Mouse (Mus musculus) forebrain, postnatal 0 days (tissue): ENCODE measurements around the gene Nnat. TPM values are rescaled to one million over a fixed set of nuclear protein-coding genes. Genes with fewer than 3 reads are reported as not detected.

Experiments
- ATAC-seq: fragments of 200-750 bp; cut with Nextera tagmentation; 2 replicates; pipeline ENCODE4 v1.8.0; 2017; ENCODE audit warnings: mild to moderate bottlenecking, moderate library complexity
- DNase-seq: peaks from one replicate; pipeline ENCODE4 v3.0.0-alpha.2; 2015
- H3K27ac ChIP-seq: fragments of 300-500 bp; sonication (generic); 2 replicates; pipeline ENCODE4 v1.5.1; 2014; ENCODE audit warnings: low read depth, mild to moderate bottlenecking, antibody characterized with exemption, low read length, moderate library complexity, mixed read lengths
- H3K27me3 ChIP-seq: fragments of 300-500 bp; sonication (generic); 2 replicates; pipeline ENCODE4 v1.6.1; 2014; ENCODE audit warnings: mild to moderate bottlenecking, low read length, mixed read lengths; ENCODE audit not compliant: insufficient read depth
- H3K36me3 ChIP-seq: fragments of 300-500 bp; sonication (generic); 2 replicates; pipeline ENCODE4 v1.6.1; 2014; ENCODE audit warnings: mild to moderate bottlenecking, moderate library complexity; ENCODE audit not compliant: insufficient read depth
- H3K4me1 ChIP-seq: fragments of 300-500 bp; sonication (generic); 2 replicates; pipeline ENCODE4 v1.6.1; 2014; ENCODE audit warnings: antibody characterized with exemption; ENCODE audit not compliant: insufficient read depth
- H3K4me2 ChIP-seq: fragments of 300-500 bp; sonication (generic); 2 replicates; pipeline ENCODE4 v1.6.1; 2014; ENCODE audit warnings: low read depth, mild to moderate bottlenecking, moderate library complexity
- H3K4me3 ChIP-seq: fragments of 300-500 bp; sonication (generic); 2 replicates; pipeline ENCODE4 v1.5.1; 2014; ENCODE audit warnings: low read depth, low read length, mixed read lengths
- H3K9ac ChIP-seq: fragments of 300-500 bp; sonication (generic); 2 replicates; pipeline ENCODE4 v1.6.1; 2014; ENCODE audit warnings: mild to moderate bottlenecking
- H3K9me3 ChIP-seq: fragments of 300-500 bp; sonication (generic); 2 replicates; pipeline ENCODE4 v1.6.1; 2016; ENCODE audit warnings: low read length
- CTCF ChIP-seq: sonication (generic); IDR thresholded peaks from 2 replicates; pipeline ENCODE4 v1.5.1; 2016; ENCODE audit warnings: antibody characterized with exemption, control low read depth, low read depth
- WGBS: fragments of 180-500 bp; shearing (Covaris S2); extraction: QIAGEN DNeasy Blood & Tissue Kit; methylation state at CpG from one replicate; pipeline ENCODE4 v1.1.7; 2014; 5-methylcytosine and 5-hydroxymethylcytosine counted together
- microRNA-seq, 2 experiments: library from miRNA; unstranded; fragments of <30 nt; microRNA quantifications; one replicate each; pipeline ENCODE4; 2016
- polyA plus RNA-seq: library from polyadenylated mRNA; unstranded; fragments of >200 nt; fragmentation: Nextera tagmentation; extraction: Ambion mirVana; gene quantifications from 2 replicates; pipeline ENCODE4 v1.2.1, GENCODE M21; 2015
- total RNA-seq: library from RNA; depleted of rRNA; stranded (reverse); fragments of >200 nt; gene quantifications from 2 replicates; pipeline ENCODE4 v1.2.3, GENCODE M21; 2014; rRNA removed

Gene Nnat
- total and polyA plus RNA-seq, 2 experiments from 2014 or later: 7,049 to 7,303 TPM

- H3K9ac ChIP-seq: no peak overlapping the region
- ATAC-seq (no peak), DNase-seq (no peak)
- no peaks in the 10 kb centered on the region for H3K27me3 ChIP-seq
- no peak overlapping the region for H3K27ac ChIP-seq
- no peaks in the 10 kb centered on the region for H3K36me3 ChIP-seq
- H3K9me3 ChIP-seq: no peaks in the 10 kb centered on the region
- H3K4me1 ChIP-seq: no peaks in the 10 kb centered on the region
- WGBS: 77% methylated on average over 22 of the region's 22 CpGs
- no peak overlapping the region for H3K4me3 ChIP-seq
- no peak overlapping the region for H3K4me2 ChIP-seq
- no peak for TF ChIP-seq CTCF
Observed at GRCm38 (mm10) chr2:157596876-157597566, 37.1 kb downstream of the Nnat start.

DNA sequence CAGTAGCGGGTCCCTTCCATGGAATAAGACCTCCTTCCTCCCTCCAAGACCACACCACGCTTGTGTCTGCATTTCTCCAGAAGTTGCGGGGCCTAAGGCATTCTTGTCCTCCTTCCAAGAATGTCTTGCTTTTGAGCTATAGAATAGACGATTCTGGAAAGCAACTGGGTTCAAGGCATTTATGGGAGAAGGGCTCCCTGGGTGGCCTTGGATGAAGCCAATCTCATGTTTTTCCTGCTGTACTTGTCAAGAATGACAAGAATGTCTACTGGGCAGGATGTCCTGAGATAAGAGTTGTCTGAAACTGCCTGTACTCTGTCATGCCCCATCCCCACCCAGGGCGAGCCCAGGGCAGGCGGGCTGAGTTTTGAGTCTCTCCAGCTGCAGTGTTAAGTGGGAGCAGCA, 41.6 kb downstream of the Nnat start:
- ATAC-seq (no peak), DNase-seq (no peak)
- H3K4me1 ChIP-seq: no peaks in the 10 kb centered on the region
- no peaks in the 10 kb centered on the region for H3K27me3 ChIP-seq
- H3K9ac ChIP-seq: no peak overlapping the region
- H3K9me3 ChIP-seq: no peaks in the 10 kb centered on the region
- H3K36me3 ChIP-seq: no peaks in the 10 kb centered on the region
- no peak overlapping the region for H3K27ac ChIP-seq
- no peak overlapping the region for H3K4me3 ChIP-seq
- H3K4me2 ChIP-seq: no peak overlapping the region
- TF ChIP-seq CTCF: no peak
- WGBS: 75% methylated on average over 6 of the region's 6 CpGs

DNA sequence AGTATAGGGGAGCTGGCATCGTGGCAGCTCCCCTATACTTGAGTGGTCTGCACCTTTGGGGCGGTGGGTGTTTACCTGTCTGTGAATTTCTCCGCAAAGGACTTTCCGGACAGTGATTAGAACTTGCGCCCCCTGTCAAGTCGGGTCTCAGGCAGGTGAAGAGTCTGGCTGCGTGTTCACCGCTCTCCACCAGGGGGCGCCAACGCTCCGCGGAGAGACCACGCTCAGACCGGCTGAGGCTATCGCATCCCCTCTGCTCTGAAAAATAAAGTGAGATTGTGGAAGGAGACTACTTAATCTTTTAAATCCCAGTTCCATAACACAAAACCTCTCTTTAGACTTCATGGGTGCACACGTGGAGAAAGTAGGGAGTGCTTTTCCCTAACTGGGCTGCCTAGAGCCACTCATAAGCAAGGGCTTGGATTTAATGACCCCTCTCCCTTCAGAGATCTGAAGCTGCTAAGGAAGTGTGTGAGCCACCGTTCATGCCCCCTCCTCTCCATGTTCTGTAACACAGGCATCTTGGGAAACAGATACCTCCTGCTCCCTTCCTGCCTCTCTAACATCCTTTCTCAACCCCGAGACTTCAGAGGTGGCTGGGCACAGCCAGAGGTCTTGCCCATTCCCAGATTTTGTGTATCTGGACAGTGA, 45.3 kb downstream of the Nnat start:
- DNase-seq (peak; percentile 88), ATAC-seq (peak; percentile 78)
- no peak overlapping the region for H3K4me3 ChIP-seq
- H3K9ac ChIP-seq: no peak overlapping the region
- H3K4me1 ChIP-seq: no peaks in the 10 kb centered on the region
- H3K9me3 ChIP-seq: no peaks in the 10 kb centered on the region
- H3K27me3 ChIP-seq: no peaks in the 10 kb centered on the region
- WGBS: 6% methylated on average over 18 of the region's 18 CpGs
- peak; percentile 99 for TF ChIP-seq CTCF
- no peak overlapping the region for H3K27ac ChIP-seq
- H3K36me3 ChIP-seq: no peaks in the 10 kb centered on the region
- H3K4me2 ChIP-seq: no peak overlapping the region

DNA sequence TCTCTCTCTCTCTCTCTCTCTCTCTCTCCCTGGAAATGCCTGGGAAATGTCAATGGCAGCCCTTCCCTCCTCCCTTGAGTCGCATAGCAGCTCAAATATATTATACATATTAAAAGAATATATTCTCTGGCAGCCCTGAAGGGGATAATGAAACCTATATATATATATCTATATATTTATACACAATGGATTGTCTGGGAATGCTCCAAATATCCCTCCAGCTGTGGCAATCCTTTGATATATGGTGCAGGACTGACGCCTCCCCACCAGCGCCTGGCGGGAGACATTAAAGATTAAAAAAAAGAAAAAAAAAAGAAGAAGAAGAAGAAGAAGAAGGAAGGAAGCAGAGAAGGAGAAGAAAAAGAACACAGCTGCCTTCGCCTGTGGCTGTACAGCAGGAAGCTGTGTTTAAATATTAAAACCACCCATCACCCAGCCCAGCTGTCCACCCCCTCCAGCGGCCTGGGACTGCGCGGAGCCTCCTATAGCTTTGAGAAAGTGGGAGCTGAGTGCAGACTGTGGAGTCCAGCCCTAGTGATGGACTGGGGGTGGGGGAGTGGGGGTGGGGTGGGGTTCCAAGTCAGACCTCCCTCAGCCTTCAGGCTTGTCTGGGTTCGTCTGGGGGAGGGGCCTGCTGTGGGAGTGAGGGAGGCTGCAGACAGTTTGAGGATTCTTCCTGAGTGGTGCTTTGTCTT, 47.8 kb downstream of the Nnat start:
- ATAC-seq: no peak
- no peaks in the 10 kb centered on the region for H3K36me3 ChIP-seq
- no peak overlapping the region for H3K4me2 ChIP-seq
- H3K27me3 ChIP-seq: no peaks in the 10 kb centered on the region
- H3K9ac ChIP-seq: no peak overlapping the region
- no peak for TF ChIP-seq CTCF
- DNase-seq: no peak
- no peaks in the 10 kb centered on the region for H3K4me1 ChIP-seq
- no peak overlapping the region for H3K27ac ChIP-seq
- H3K4me3 ChIP-seq: no peak overlapping the region
- WGBS: 55% methylated on average over 9 of the region's 9 CpGs
- H3K9me3 ChIP-seq: no peaks in the 10 kb centered on the region

- Histone ChIP-seq H3K27ac (no peak overlapping the region), H3K4me2 (no peak overlapping the region), H3K36me3 (no peaks in the 10 kb centered on the region), H3K4me1 (no peaks in the 10 kb centered on the region), H3K9me3 (no peaks in the 10 kb centered on the region), H3K27me3 (no peaks in the 10 kb centered on the region), H3K9ac (no peak overlapping the region), H3K4me3 (no peak overlapping the region)
- 76% methylated on average over 3 of the region's 3 CpGs for WGBS
- no peak for TF ChIP-seq CTCF
- DNase-seq (no peak), ATAC-seq (no peak)
Observed at GRCm38 (mm10) chr2:157611735-157612134, 51.9 kb downstream of the Nnat start.

Small RNAs within 50 kb of the gene (microRNA-seq; reads per million reads assigned to microRNA genes)
- 8.1 to 8.2 reads per million in 2 experiments for gene Gm23134

Other genes starting within 250 kb of the Nnat start
- gene Ghrh, start 212.6 kb upstream of the Nnat start, total RNA-seq: 1.5 and 1.7 TPM in 2 replicates
- gene Ghrh, start 212.6 kb upstream of the Nnat start, polyA plus RNA-seq: 0.74 and 2.8 TPM in 2 replicates
- 69.9 and 73.6 TPM in 2 replicates for gene Manbal, start 192.5 kb upstream of the Nnat start, total RNA-seq
- 139 TPM in 2 replicates for gene Manbal, start 192.5 kb upstream of the Nnat start, polyA plus RNA-seq
- 96.0 and 124 TPM in 2 replicates for gene Src, start 141.6 kb upstream of the Nnat start, total RNA-seq
- gene Src, start 141.6 kb upstream of the Nnat start, polyA plus RNA-seq: 22.8 and 29.1 TPM in 2 replicates
- gene Blcap, start 11.2 kb downstream of the Nnat start, total RNA-seq: 166 and 208 TPM in 2 replicates
- 231 and 295 TPM in 2 replicates for gene Blcap, start 11.2 kb downstream of the Nnat start, polyA plus RNA-seq
- gene Ctnnbl1, start 177.3 kb downstream of the Nnat start, total RNA-seq: 43.8 and 49.9 TPM in 2 replicates
- 48.2 and 49.5 TPM in 2 replicates for gene Ctnnbl1, start 177.3 kb downstream of the Nnat start, polyA plus RNA-seq